Mouse (Mus musculus): ENCODE results near the gene Slc25a48.

DNA sequence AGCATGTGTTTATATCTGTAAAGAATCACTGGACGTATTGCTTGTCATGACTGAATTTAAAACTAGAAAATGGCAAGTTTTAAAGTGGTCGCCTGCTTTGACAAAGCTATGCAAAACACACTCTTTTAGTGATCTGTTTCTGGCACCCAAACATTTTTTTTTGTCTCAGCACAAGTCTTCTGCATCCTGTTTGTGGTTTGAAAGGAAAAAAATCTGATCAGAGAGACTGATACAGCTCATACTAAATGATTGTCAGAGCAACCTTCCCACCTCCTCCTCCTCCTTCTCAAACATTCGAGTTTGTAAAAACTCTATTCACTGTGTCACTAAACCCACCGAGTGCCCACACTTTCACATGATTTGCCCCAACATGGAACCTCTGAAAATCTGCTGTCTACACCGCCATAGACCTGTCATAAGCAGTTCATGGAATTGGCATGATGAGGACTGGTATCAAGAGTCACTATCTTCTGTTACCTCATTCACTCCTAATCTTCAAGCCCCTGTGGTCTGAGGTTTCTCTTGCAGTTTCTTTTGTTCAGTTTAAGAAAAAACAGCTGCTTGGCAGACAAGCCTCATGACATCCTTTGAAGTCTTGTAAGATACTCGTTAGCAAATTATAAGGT, 68.8 kb downstream of the Slc25a48 start:
- no peak for TF ChIP-seq CTCF (IDR thresholded peaks at IDR 0.05; ENCODE audit: borderline replicate concordance, extremely low read depth, insufficient read depth, insufficient read length)
- TF ChIP-seq POLR2A (IDR thresholded peaks at IDR 0.05; ENCODE audit: borderline replicate concordance, extremely low read depth, insufficient read depth, insufficient read length, poor library complexity, severe bottlenecking) = no peak
